17 mouse cellular contexts compared by ENCODE assay signal in genomic region chr1:155994524-155994923, GRCm38 (mm10).
"Had no signal": no experiment of that assay in that cellular context is flagged by ENCODE, and none has a peak within 500 bp of the region (broad histone marks: within the 10 kb centered on the region; RNA-seq: fewer than 3 reads in every experiment).

No protein-coding gene starts in this region.

- H3K4me1 ChIP-seq: midbrain, embryonic 12.5 days; neural tube, embryonic 13.5 days; neural tube, embryonic 15.5 days had no signal

- H3K4me2 ChIP-seq: lung, embryonic 14.5 days; midbrain, embryonic 12.5 days; neural tube, embryonic 13.5 days; neural tube, embryonic 15.5 days had no signal

- H3K4me3 ChIP-seq: midbrain, embryonic 10.5 days; midbrain, embryonic 12.5 days; myocyte; neural tube, embryonic 13.5 days; neural tube, embryonic 15.5 days had no signal

- H3K27ac ChIP-seq: liver, embryonic 14.5 days; midbrain, embryonic 10.5 days; midbrain, embryonic 12.5 days; neural tube, embryonic 13.5 days; neural tube, embryonic 15.5 days had no signal

- H3K9me3 ChIP-seq: midbrain, embryonic 10.5 days; midbrain, embryonic 12.5 days; neural tube, embryonic 13.5 days; neural tube, embryonic 15.5 days had no signal

- DNase-seq: lung, adult 18-20 months; lung, embryonic 14.5 days; lung, postnatal 10 days; lung, postnatal 4 days; midbrain, embryonic 14.5 days; retina, postnatal 1 day; right cerebral cortex, adult 18-20 months; thymus, adult 18-20 months; thymus, postnatal 14 days; thymus, postnatal 36 days had no signal

- H3K9ac ChIP-seq: liver, embryonic 14.5 days; lung, embryonic 14.5 days; midbrain, embryonic 12.5 days; neural tube, embryonic 13.5 days; neural tube, embryonic 15.5 days had no signal

- ATAC-seq: midbrain, embryonic 16.5 days had no signal

- H3K27me3 ChIP-seq: neural tube, embryonic 13.5 days; neural tube, embryonic 15.5 days had no signal

- H3K36me3 ChIP-seq: midbrain, embryonic 10.5 days; midbrain, embryonic 12.5 days; neural tube, embryonic 13.5 days; neural tube, embryonic 15.5 days had no signal
